26 mouse cellular contexts compared by ENCODE assay signal in genomic region chr7:125295226-125295625, GRCm38 (mm10).
"Had no signal": no experiment of that assay in that cellular context is flagged by ENCODE, and none has a peak within 500 bp of the region (broad histone marks: within the 10 kb centered on the region; RNA-seq: fewer than 3 reads in every experiment).

No protein-coding gene starts in this region.

- H3K27ac ChIP-seq: kidney, embryonic 15.5 days; limb, embryonic 10.5 days; limb, embryonic 13.5 days; liver, embryonic 12.5 days; liver, embryonic 15.5 days; lung, embryonic 15.5 days; midbrain, embryonic 10.5 days; midbrain, embryonic 13.5 days; neural tube, embryonic 12.5 days; neural tube, embryonic 15.5 days; stomach, postnatal 0 days had no signal

- H3K9me3 ChIP-seq: kidney, embryonic 15.5 days; limb, embryonic 10.5 days; limb, embryonic 13.5 days; liver, embryonic 12.5 days; liver, embryonic 15.5 days; lung, embryonic 15.5 days; megakaryocyte, embryonic 14.5 days; midbrain, embryonic 10.5 days; midbrain, embryonic 13.5 days; neural tube, embryonic 12.5 days; neural tube, embryonic 15.5 days had no signal

- H3K27me3 ChIP-seq: kidney, embryonic 15.5 days; limb, embryonic 13.5 days; liver, embryonic 12.5 days; liver, embryonic 15.5 days; lung, embryonic 15.5 days; midbrain, embryonic 13.5 days; neural tube, embryonic 12.5 days; neural tube, embryonic 15.5 days had no signal

- H3K36me3 ChIP-seq: kidney, embryonic 15.5 days; limb, embryonic 10.5 days; limb, embryonic 13.5 days; liver, embryonic 12.5 days; liver, embryonic 15.5 days; lung, embryonic 15.5 days; midbrain, embryonic 10.5 days; midbrain, embryonic 13.5 days; neural tube, embryonic 12.5 days; neural tube, embryonic 15.5 days had no signal

- H3K4me3 ChIP-seq: kidney, embryonic 15.5 days; limb, embryonic 10.5 days; limb, embryonic 13.5 days; liver, embryonic 12.5 days; liver, embryonic 15.5 days; lung, embryonic 15.5 days; megakaryocyte, embryonic 14.5 days; midbrain, embryonic 10.5 days; midbrain, embryonic 13.5 days; neural tube, embryonic 12.5 days; neural tube, embryonic 15.5 days had no signal

- H3K4me1 ChIP-seq: kidney, embryonic 15.5 days; limb, embryonic 10.5 days; limb, embryonic 13.5 days; liver, embryonic 12.5 days; liver, embryonic 15.5 days; lung, embryonic 15.5 days; megakaryocyte, embryonic 14.5 days; midbrain, embryonic 10.5 days; midbrain, embryonic 13.5 days; neural tube, embryonic 12.5 days; neural tube, embryonic 15.5 days had no signal

- H3K9ac ChIP-seq: kidney, embryonic 15.5 days; limb, embryonic 13.5 days; liver, embryonic 12.5 days; liver, embryonic 15.5 days; lung, embryonic 15.5 days; midbrain, embryonic 13.5 days; neural tube, embryonic 12.5 days; neural tube, embryonic 15.5 days had no signal

- ATAC-seq: liver, embryonic 12.5 days; midbrain, embryonic 13.5 days had no signal

- DNase-seq: kidney, adult 11 months; kidney, adult 8-10 months; kidney, postnatal 10 days; kidney, postnatal 36 days; liver; lung, adult 18-20 months; lung, postnatal 10 days; lung, postnatal 36 days; right cerebral cortex, adult 18-20 months; right cerebral cortex, postnatal 14 days; right cerebral cortex, postnatal 4 days; thymus, adult 2 months; thymus, postnatal 14 days; thymus, postnatal 4 days had no signal

- H3K4me2 ChIP-seq: kidney, embryonic 15.5 days; limb, embryonic 13.5 days; liver, embryonic 12.5 days; liver, embryonic 15.5 days; lung, embryonic 15.5 days; midbrain, embryonic 13.5 days; neural tube, embryonic 12.5 days; neural tube, embryonic 15.5 days had no signal
